Mouse (Mus musculus) urinary bladder, adult 18-20 months (tissue): ENCODE measurements around the gene Coa3.

Experiments used
- DNase-seq, 2 experiments: peaks; one replicate each; pipeline ENCODE4 v3.0.0; 2022; ENCODE audit warnings: low spot score in 2 of 2, mixed read lengths in 2 of 2

Coa3 gene

DNA sequence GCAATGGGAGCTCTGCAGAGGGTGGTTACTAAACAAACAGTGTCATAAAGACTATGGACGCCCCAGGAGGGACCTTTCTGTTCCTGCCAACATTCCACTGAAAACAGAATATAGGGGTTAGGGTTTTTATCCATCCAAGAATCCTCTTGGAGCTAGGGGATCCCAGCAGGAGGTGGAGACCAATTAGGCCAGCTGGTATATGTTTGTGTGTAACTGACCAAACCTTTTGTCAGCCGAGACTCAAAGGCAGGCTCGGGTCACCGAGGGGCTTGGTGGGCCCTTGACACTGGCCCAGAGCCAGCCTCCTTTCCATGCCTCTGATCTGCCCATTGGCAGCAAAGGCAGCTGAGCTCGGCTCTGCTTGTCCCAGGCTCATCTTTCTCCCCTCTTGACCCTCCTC, 4.0 kb upstream of the Coa3 start:
- no peak for DNase-seq

DNA sequence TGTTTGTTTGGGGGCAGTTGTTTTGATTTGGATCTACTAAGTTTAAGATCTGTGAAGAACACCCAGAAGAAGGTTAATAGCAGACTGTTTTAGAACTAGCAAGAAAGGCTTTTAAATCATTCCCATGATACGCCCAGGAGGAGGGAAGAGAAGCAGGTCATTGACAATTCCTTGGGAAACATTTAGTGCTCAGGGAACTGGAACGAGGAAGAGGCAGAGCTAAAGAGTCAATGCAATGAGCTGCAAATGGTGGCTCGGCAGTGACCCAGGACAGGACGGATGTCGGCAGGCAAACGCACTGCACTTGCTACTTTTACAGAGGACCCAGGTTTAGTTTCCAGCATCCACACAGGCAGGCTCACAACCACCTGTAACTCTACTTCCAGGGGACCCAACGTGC, 1.9 kb upstream of the Coa3 start:
- no peak for DNase-seq

DNA sequence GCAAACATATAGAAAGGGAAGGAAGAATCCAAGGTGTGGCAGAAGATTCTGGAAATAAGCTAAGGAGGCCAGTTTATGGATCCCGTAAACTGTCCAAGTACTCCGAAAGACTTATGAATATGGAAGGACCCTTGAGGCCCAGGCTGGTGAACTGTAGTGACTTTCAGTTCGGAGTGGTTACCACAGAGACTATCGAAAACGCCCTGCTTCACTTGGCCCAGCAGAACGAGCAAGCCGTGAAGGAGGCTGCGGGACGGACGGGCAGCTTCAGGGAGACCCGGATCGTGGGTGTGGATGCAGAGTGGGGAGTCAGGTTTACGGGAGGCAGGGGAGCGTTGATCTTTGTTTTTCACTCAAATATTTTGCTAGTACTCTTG, 267 bp upstream of the Coa3 start:
- no peak for DNase-seq

DNA sequence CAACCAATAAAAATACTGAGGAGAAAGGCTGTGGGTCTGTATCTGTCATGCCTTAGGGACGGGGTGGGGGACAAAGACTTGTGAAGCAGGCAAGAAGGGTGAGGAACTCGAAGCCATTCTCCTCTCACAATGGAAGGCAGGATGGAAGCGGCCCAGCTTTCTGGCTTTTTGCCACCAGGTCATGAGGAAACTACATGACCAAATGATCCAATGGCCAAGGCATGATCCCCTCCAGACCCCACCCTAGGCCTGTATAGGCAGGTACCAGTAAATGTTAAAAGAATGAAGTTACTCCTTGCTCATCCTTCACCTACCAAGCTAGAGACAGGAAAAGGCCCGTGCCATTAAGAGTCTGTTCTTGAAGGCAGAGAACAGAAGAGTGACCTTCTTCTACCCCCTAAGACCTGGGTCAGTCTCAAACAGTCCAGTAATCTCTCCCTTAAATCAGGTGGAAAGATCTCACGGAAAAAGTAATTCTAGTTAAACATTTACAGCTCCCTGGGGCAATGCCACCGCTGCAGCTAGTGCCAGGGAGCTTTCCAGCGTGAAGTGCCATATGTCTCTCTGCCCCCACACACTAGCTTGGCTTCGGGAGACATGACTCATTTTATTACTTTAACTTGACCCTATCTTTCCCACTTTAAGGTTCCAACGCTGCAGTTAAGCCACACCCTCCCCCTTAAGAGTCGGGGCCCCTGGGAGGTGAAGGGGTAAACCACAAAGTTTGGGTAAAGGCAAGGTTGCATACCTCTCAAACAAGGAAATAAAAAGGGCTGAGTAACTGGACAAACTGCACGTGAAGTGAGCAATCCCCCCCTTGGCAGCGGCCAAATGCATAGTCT, 1.3 kb downstream of the Coa3 start:
- peak in 1 of 2 experiments; percentile 71 for DNase-seq

DNA sequence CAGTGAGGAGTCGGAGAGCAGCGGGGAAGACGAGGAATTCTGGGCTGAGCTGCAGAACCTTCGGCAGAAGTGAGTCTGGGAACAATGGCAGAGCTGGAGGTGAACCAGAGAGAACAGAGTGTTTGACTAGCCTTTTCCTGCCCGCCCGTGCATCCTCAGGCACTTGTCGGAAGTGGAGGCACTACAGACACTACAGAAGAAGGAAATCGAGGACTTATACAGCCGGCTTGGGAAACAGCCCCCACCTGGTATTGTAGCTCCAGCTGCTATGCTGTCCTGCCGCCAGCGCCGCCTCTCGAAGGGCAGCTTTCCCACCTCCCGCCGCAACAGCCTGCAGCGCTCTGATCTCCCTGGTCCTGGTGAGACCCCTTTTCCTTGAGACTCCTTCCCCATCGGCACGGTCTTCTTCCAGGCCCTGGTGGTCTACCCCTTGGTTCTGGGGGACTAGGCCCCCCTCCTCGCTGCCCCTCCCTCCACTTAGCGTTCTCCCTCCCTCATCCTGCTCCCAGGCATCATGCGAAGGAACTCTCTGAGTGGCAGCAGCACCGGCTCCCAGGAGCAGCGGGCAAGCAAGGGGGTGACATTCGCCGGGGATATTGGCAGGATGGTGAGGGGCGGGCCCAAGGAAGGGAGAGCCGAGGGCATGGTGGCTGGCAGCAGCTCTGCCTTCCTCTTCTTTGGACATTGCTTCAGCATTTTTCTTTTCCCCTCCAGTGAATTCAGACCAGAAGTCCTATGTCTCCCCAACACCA, 2.4 kb downstream of the Coa3 start:
- no peak for DNase-seq

DNA sequence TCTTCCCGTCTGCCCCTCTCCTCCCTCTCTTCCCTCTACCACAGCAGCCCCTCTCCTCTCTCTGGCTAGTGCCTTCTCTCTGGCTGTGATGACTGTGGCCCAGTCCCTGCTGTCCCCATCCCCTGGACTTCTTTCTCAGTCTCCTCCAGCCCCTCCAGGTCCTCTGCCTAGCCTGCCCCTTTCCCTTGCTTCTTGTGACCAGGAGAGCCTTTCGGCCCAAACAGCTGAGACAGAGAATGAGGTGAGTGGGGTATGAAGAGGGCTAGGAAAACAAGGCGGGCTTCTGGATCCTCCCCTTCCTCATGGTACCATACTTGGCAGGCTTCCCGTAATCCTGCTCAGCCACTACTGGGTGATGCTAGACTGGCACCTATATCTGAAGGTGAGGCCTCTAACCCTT, 3.6 kb downstream of the Coa3 start:
- no peak for DNase-seq

DNA sequence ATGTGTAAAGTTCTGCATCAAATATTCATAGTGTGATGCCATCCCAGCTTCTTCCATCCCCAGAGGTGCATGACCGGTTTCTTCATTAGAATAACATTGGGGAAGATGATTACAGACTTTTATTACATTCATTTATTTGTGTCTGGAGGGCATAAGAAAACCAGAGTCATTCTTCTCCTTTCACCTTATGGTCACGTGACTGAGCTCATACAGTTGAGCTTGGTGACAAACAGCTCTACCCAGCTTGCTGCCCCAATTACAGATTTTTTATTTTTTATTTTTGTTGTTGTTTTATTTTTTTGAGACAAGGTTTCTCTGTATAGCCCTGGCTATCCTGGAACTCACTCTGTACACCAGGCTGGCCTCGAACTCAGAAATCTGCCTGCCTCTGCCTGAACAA, 6.5 kb downstream of the Coa3 start:
- no peak for DNase-seq

DNA sequence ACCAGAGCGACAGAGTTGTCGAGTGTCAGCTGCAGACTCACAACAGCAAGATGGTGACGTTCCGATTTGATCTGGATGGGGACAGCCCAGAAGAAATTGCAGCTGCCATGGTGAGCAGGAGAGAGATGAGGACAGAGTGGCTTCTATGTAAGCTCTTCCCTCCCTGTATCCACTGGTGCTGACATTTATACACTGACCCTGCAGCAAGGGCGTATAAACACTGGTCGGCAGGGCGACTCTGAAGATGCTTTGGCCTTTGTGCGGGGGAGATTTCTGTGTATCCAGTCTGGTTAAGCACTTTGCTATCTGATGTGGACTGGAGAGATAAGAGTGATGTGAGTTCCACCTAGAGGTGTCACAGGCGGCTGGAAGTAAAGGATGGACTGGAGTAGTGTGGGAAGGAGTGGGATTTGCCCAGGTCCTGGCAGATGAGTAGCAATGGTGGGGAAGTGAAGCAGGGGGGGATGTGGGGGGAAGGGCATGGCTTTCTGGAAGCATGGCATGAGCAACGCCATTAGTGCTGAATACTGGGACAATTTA, 9.3 kb downstream of the Coa3 start:
- no peak for DNase-seq

DNA sequence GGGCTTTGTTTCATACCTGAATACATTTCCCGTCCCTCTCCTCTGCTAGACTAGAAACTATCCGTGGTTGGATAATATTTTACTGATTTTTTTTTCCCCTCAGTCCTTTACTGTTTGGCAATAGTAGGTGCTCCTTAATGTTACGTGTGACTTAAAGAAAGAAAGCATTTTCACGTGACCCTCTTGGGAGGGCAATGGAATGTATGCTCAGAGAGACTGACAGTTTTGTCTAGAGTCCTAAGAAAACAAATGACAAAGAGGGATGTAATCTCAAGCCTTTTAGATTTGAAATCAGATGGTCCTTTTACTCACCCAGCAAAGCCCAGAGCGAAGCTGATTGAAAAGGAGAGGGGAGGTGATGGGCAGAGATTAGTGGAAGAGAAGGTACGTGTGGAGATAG, 13.0 kb downstream of the Coa3 start:
- no peak for DNase-seq

DNA sequence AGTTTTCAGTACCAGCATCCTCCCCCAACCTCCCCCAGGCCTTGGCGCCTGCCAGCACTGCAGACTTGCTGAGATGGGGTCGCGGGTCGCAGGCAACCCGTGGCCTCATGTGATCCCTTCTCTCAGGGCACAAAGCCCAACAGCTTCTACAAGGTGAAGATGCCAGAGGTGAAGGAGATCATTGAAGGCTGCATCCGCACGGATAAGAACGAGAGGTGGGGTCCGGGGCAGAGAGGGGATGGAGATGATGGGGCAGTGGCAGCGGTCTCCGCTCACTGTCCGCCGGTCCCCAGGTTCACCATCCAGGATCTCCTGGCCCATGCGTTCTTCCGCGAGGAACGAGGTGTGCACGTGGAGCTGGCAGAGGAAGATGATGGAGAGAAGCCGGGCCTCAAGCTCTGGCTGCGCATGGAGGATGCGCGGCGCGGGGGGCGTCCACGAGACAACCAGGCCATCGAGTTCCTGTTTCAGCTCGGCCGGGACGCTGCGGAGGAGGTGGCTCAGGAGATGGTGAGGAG, 13.9 kb downstream of the Coa3 start:
- no peak for DNase-seq

DNA sequence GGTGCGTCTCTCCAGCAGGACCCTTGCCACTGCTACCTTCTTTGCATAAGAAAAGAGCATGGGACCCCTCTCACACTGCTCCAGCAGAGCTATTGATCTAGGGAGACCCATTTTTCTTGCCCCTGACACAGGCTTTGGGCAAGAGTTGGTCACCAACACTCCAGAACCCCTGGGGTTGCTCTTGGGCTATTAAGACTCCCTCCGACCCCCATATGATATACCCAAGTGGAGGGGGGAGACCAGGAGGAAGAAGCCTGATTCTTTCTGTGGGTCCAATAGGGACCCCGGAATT, 15.0 kb downstream of the Coa3 start:
- DNase-seq = no peak

DNA sequence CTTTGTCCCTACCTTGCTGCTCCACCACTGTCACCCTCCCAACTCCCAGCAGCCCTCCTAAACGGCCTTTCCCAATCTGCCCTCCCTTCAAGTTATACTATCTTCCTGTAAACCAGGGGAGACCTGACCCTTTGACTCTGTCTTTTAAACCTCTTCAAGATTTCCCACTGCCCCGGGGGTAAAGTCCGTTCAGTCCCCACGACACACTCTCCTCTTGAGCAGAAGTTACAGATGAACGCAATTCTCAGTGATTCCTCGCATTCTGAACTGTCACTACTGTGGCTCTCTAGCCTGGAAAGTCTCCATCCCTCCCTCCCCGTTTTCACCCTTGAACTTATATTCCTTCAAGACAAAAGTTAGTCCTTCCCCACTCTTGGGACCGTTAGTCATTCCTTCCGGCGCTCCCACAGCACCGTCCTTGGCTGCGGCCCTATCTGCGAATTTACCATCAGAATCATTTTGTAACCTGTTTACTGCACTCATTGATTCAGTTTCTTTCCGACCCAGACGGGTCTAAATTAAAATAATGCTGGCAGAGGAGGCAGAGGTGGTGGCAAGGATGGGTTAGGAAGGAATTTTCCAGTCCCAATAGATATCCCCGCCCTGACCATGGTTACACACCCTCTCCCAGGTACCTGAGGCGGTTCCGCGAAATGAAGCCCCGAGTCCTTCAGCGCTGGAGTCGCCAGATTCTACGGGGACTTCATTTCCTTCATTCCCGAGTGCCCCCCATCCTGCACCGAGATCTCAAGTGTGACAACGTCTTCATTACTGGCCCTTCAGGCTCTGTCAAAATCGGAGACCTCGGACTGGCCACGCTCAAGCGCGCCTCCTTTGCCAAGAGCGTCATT, 15.6 kb downstream of the Coa3 start:
- no peak for DNase-seq

DNA sequence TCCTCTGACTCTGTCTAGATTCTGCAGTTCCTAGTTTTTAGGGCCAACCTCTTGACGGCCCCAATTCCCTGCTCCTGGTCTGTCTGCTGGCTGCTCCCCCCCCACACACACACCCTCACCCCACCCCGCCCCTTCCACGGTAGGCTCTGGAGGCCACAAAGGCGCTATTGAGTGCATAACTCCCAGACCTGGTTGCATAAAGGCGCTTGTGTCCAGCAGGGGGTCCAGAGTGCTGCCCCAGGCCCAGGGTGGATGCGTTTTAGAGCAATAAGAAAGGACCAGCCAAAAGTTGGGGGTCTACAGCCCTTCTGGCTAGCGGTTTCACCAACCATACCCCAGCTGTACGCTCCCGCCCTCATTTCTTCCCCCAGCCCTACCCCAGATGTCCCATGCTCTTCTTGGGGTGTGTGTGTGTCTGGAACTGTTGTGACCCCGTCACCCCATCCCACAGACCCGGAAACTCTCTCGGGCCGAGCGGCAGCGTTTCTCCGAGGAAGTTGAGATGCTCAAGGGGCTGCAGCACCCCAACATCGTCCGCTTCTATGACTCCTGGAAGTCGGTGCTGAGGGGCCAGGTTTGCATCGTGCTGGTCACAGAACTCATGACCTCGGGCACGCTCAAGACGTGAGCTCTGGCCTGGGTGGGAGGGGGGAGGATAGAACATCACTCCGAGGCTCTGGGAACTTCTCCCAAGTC, 16.5 kb downstream of the Coa3 start:
- no peak for DNase-seq

DNA sequence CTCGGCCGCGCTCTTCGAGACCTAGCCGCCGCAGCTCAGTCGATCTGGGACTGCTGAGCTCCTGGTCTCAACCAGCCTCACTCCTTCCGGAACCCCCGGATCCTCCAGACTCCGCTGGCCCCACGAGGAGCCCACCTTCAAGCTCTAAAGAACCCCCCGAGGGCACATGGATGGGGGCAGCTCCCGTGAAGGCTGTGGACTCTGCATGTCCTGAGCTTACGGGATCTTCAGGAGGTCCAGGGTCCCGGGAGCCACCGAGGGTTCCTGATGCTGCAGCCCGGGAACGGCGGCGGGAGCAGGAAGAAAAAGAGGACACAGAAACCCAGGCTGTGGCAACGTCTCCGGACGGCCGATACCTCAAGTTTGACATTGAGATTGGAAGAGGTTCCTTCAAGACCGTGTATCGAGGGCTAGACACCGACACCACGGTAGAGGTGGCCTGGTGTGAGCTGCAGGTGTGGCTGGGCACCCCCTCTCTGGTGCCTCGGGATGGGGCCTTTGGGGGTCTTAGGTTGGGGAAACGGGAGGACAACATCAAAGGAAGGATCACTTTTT, 18.0 kb downstream of the Coa3 start:
- no peak for DNase-seq

DNA sequence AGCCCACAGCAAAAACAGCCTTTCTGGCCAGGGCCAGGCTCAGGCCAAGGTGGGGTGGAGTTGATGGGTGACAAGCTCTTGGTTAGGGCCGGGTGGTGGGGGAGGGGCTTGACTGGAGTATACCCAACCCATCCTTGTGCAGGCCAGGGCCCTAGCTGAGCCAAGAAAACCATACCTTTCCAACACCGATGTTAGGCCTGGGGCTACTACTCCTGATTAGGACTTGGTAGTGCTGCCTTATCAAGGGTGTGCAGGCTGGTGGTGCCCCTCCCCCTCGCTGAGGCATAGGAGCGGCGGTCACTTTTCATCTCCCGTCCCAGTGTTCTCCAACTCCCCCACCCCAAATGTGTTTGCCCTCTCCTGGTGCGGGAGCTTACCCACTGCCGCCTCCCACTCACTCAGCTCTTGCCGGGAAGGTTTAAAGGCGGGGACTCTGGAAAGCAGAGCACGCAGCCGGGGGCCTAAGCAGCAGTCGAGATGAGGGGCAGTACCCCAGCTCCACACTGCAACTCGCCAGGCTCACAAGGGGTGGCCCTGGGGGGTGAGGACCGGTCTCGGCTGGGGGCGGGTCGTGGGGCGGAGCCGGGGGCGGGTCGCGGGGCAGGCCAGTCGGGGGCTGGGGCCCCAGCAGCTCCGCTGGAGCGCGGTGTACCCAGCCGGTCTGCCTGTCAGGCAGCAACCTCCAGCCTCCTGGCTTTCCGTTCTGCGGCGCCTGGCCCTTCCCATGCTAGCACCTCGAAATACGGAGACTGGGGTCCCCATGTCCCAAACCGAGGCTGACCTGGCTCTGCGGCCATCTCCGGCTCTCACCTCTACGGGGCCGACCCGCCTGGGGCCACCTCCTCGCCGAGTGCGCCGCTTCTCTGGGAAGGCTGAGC, 18.7 kb downstream of the Coa3 start, which contains the start of gene Wnk4:
Wnk4 (plus strand) TSS at position 620 of the 878 bp plus-strand sequence.
- peak in 1 of 2 experiments; percentile 70 for DNase-seq

DNA sequence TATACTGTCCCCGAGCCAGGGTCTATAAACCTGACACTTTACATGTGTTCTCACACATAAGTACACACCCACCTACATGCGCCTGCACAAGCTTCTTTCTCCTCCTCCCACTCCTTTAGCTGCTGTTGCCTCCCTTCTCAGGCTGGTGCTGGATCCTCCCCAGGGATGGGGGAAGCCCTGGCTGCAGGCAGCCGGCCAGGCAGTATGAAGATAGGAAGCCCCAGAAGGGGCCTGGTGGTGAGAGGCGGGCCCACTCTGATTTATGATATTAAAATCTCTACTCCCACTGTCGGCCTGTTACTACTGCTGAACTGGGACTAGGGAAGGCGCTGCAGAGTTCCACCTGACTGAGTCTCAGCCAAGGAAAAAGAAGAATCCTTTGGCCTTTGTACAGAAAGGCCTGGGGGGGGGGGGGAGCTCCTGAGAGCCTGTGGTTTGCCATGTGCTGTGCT, 19.6 kb downstream of the Coa3 start:
- no peak for DNase-seq

DNA sequence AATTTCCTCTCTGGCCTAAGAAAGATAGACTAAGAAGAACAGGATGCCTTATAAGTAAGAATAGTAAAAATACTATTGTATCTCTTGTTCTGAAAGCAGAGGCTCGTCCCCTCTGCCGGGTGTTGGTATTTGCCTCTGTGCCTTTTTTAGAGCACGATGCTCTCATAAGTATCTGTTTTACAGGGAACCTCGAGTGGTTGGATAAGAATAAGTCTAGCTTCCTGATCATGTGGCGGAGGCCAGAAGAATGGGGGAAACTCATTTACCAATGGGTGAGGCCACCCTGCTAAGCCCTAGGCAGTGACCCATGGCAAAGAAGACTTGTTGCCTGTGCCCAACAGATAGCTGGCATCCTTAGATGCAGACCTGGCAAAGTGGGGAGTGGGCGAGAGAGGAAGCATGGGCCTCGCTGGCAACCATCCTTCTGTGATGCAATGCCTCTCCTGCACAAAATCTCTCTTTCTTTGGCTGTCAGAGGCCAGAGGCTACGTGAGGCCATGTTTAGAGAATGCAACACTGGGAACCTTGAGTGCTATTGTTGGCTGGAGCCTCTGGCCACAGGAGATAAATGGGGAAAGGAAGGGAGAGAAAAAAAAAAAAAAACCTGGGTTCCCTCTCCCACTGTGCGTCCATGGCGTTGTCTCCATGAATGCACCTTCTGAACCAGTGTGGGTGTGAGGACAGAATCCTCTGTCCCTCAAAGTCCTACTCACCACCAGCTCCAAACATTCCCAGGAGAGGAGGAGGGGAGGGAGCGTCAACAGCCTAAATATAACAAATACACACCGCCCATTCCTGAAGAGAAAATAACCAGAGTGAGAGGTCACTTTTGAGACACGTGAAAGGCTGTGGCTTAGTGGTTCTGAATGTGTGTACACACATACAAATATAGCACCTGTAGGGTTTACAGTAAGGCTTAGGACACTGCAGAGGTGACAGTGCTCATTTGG, 22.8 kb downstream of the Coa3 start:
- no peak for DNase-seq

DNA sequence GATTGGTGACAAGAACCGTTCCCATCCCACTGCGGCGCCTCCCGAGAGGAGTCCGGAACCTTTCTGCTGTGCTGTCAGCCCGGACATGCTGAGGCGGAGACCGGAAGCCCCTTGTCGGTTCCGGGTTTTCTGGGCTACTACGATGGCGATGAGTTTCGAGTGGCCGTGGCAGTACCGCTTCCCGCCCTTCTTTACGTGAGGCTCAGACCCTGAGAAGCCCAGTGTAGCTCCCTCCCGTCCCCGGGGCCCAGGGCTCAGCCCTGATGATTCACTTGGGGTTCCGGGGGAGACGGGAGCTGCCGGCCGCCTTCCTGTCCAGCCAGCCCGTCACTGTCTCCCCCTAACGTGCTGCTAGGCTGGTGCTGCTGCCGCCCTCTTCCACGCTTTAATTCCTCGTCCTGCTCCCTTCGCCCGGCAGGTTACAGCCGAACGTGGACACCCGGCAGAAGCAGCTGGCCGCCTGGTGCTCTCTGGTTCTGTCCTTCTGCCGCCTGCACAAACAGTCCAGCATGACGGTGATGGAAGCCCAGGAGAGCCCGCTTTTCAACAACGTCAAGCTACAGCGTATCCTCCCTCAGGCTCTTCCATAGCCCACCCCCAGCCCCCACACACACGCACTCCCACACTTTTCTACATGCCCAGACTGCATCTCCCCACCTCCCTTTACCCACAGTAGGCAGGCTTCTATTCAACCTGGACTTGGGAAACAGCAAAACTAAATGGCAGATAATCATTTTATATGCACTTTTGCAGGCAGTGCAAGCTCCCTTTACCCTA, 25.1 kb downstream of the Coa3 start, which contains the start of gene Vps25:
Vps25 (plus strand) TSS at position 95 of the 777 bp plus-strand sequence.
- peak; percentile 80 to 90 for DNase-seq
